Mouse (Mus musculus) kidney, adult 2 months (tissue): ENCODE measurements at regions not wholly inside any gene's neighbourhood (a gene's known extent, or its start where the extent isn't known, plus 50 kb on each side); places are given as distances from the start of the nearest gene placed in this dataset.

Experiments used
- DNase-seq: peaks from one replicate; pipeline ENCODE4 v3.0.0; 2021
- H3K27ac ChIP-seq: fragments of 200-500 bp; 2 replicates; pipeline ENCODE4 v1.5.1; 2012; ENCODE audit warnings: low read depth, low read length, control low read depth, inconsistent platforms; ENCODE audit not compliant: insufficient read depth
- H3K27me3 ChIP-seq: fragments of 200-500 bp; replicated peaks from 2 replicates; pipeline ENCODE4 v1.6.1; 2012; ENCODE audit warnings: mild to moderate bottlenecking, moderate library complexity, low read length, inconsistent platforms; ENCODE audit not compliant: control insufficient read depth, insufficient read depth
- H3K36me3 ChIP-seq: fragments of 200-500 bp; 2 replicates; pipeline ENCODE4 v1.6.1; 2012; ENCODE audit warnings: mild to moderate bottlenecking, moderate library complexity, low read length, inconsistent platforms; ENCODE audit not compliant: control insufficient read depth, insufficient read depth
- H3K4me1 ChIP-seq: fragments of 200-500 bp; 2 replicates; pipeline ENCODE4 v1.6.1; 2011; ENCODE audit warnings: low read length; ENCODE audit not compliant: control insufficient read depth, insufficient read depth
- H3K4me3 ChIP-seq: fragments of 200-500 bp; 2 replicates; pipeline ENCODE4 v1.5.1; 2011; ENCODE audit warnings: mild to moderate bottlenecking, low read depth, low read length, control low read depth; ENCODE audit not compliant: insufficient read depth
- CTCF ChIP-seq: fragments of 200-500 bp; conservative IDR thresholded peaks from 2 replicates; pipeline ENCODE4 v1.5.1; 2011; ENCODE audit warnings: low read depth, mild to moderate bottlenecking, control low read depth, low read length, moderate library complexity, mixed read lengths; ENCODE audit not compliant: insufficient read depth, insufficient read length
- POLR2A ChIP-seq: fragments of 200-500 bp; IDR thresholded peaks from one replicate; pipeline ENCODE4 v1.6.1; 2011; ENCODE audit warnings: low read depth, low read length, control low read depth
- WGBS: fragments of 180-500 bp; shearing (Covaris S2); methylation state at CpG from one replicate; pipeline ENCODE4 v1.1.7; 2018; 5-methylcytosine and 5-hydroxymethylcytosine counted together

GRCm38 (mm10) chr16:30673662-30674061, 74.1 kb downstream of the Fam43a start:
- Histone ChIP-seq H3K27me3 (no peaks in the 10 kb centered on the region), H3K27ac (no peak overlapping the region), H3K4me3 (no peak overlapping the region), H3K36me3 (no peaks in the 10 kb centered on the region), H3K4me1 (no peaks in the 10 kb centered on the region)
- no peak for DNase-seq
- TF ChIP-seq POLR2A (no peak), CTCF (no peak)
- WGBS, result 80% methylated on average over 15 of the region's 15 CpGs

- Histone ChIP-seq H3K27ac (no peak overlapping the region), H3K36me3 (no peaks in the 10 kb centered on the region), H3K4me1 (no peaks in the 10 kb centered on the region), H3K27me3 (no peaks in the 10 kb centered on the region), H3K4me3 (no peak overlapping the region)
- WGBS, result 68% methylated on average over 4 of the region's 4 CpGs
- TF ChIP-seq CTCF (no peak), POLR2A (no peak)
- no peak for DNase-seq
Observed at GRCm38 (mm10) chr16:30675829-30676228, 76.3 kb downstream of the Fam43a start.

GRCm38 (mm10) chr16:30677016-30677415, 77.5 kb downstream of the Fam43a start:
- Histone ChIP-seq H3K27ac (no peak overlapping the region), H3K36me3 (no peaks in the 10 kb centered on the region), H3K27me3 (no peaks in the 10 kb centered on the region), H3K4me3 (no peak overlapping the region), H3K4me1 (no peaks in the 10 kb centered on the region)
- DNase-seq, result no peak
- WGBS, result 87% methylated on average over 4 of the region's 4 CpGs
- TF ChIP-seq POLR2A, result no peak
- TF ChIP-seq CTCF, result no peak

- DNase-seq, result no peak
- Histone ChIP-seq H3K4me1 (no peaks in the 10 kb centered on the region), H3K36me3 (no peaks in the 10 kb centered on the region), H3K27me3 (no peaks in the 10 kb centered on the region), H3K27ac (no peak overlapping the region), H3K4me3 (no peak overlapping the region)
- TF ChIP-seq POLR2A, result no peak
- 86% methylated on average over 7 of the region's 7 CpGs for WGBS
Observed at GRCm38 (mm10) chr16:30677896-30678707, 78.6 kb downstream of the Fam43a start.

- WGBS, result 87% methylated on average over 9 of the region's 9 CpGs
- Histone ChIP-seq H3K4me3 (no peak overlapping the region), H3K27me3 (no peaks in the 10 kb centered on the region), H3K36me3 (no peaks in the 10 kb centered on the region), H3K27ac (no peak overlapping the region), H3K4me1 (no peaks in the 10 kb centered on the region)
- TF ChIP-seq CTCF (no peak), POLR2A (no peak)
- DNase-seq, result no peak
Observed at GRCm38 (mm10) chr16:30678708-30679492, 79.4 kb downstream of the Fam43a start.

GRCm38 (mm10) chr16:30679493-30679811, 79.9 kb downstream of the Fam43a start:
- no peaks in the 10 kb centered on the region for H3K27me3 ChIP-seq
- 89% methylated on average over 3 of the region's 3 CpGs for WGBS
- no peak overlapping the region for H3K4me3 ChIP-seq
- TF ChIP-seq CTCF, result no peak
- no peak for TF ChIP-seq POLR2A
- DNase-seq, result no peak
- no peak overlapping the region for H3K27ac ChIP-seq
- no peaks in the 10 kb centered on the region for H3K4me1 ChIP-seq
- no peaks in the 10 kb centered on the region for H3K36me3 ChIP-seq

GRCm38 (mm10) chr16:30681421-30681820, 81.9 kb downstream of the Fam43a start:
- H3K27me3 ChIP-seq, result no peaks in the 10 kb centered on the region
- no peak for TF ChIP-seq CTCF
- no peak overlapping the region for H3K4me3 ChIP-seq
- H3K27ac ChIP-seq, result no peak overlapping the region
- no peak for DNase-seq
- no peaks in the 10 kb centered on the region for H3K4me1 ChIP-seq
- 79% methylated on average over 4 of the region's 4 CpGs for WGBS
- no peaks in the 10 kb centered on the region for H3K36me3 ChIP-seq
